Mouse (Mus musculus) CH12.LX (cell line): ENCODE measurements around the gene Ckmt1.

Experiments
- CTCF ChIP-seq, 2 experiments: IDR thresholded peaks in 1 of 2; conservative IDR thresholded peaks in 1 of 2; 2 replicates each; pipeline ENCODE4 v1.5.1; 2011 to 2012; ENCODE audit warnings: low read depth in 2 of 2, low read length in 2 of 2, improper control_type of control experiment in 1 of 2, inconsistent platforms in 1 of 2, mild to moderate bottlenecking in 1 of 2, moderate library complexity in 1 of 2
- EP300 ChIP-seq: IDR thresholded peaks from 2 replicates; pipeline ENCODE4 v1.6.1; 2011; ENCODE audit warnings: low read length, improper control_type of control experiment
- JUND ChIP-seq: conservative IDR thresholded peaks from 2 replicates; pipeline ENCODE4 v1.6.1; 2011; ENCODE audit warnings: low read depth, low read length, improper control_type of control experiment
- KAT2A ChIP-seq: IDR thresholded peaks from 2 replicates; pipeline ENCODE4 v1.6.1; 2012; ENCODE audit warnings: low read length, improper control_type of control experiment, inconsistent platforms; ENCODE audit not compliant: insufficient replicate concordance
- MAX ChIP-seq: IDR thresholded peaks from 2 replicates; pipeline ENCODE4 v1.6.1; 2011; ENCODE audit warnings: low read length, improper control_type of control experiment
- MEF2A ChIP-seq: IDR thresholded peaks from 2 replicates; pipeline ENCODE4 v1.6.1; 2014; ENCODE audit warnings: low read depth, mild to moderate bottlenecking, inconsistent platforms, low read length, improper control_type of control experiment, borderline replicate concordance
- POLR2A ChIP-seq: IDR thresholded peaks from 2 replicates; pipeline ENCODE4 v1.6.1; 2011; ENCODE audit warnings: low read depth, mild to moderate bottlenecking, improper control_type of control experiment, low read length
- SMC3 ChIP-seq: IDR thresholded peaks from 2 replicates; pipeline ENCODE4 v1.6.1; 2011; ENCODE audit warnings: low read depth, low read length, improper control_type of control experiment
- UBTF ChIP-seq: IDR thresholded peaks from 2 replicates; pipeline ENCODE4 v1.6.1; 2012; ENCODE audit warnings: low read depth, mild to moderate bottlenecking, inconsistent platforms, low read length, improper control_type of control experiment, moderate library complexity

DNA sequence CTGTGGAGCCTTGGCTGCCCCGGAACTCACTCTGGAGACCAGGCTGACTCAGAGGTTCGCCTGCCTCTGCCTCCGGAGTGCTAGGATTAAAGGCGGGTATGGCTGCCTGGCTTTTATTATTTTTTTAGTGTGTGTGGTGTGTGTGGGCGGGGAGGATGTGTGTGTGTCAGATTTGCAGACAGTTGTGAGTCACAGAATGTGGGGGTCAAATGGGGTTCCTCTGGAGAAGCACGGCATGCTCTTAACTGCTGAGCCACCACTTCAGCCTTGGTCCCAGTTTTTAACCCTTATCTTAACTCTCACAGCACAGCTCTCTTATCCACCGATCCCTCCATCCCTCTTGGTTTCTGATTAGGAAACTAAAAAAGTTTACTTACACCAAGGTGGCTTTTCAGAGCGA, 41.2 kb upstream of the Ckmt1 start:
- TF ChIP-seq POLR2A (no peak), MAX (no peak), KAT2A (no peak), CTCF (conservative IDR thresholded peaks at IDR 0.05 in 1 of 2, IDR thresholded peaks at IDR 0.05 in 1 of 2; ENCODE audit: low read depth in 2 of 2, low read length in 2 of 2) (no peak), JUND (no peak), MEF2A (no peak), UBTF (no peak), SMC3 (no peak), EP300 (no peak)
